Mouse (Mus musculus): ENCODE results near the gene Hspb6. TPM values are rescaled to one million over a fixed set of nuclear protein-coding genes. Genes with fewer than 3 reads are reported as not detected.

Hspb6 gene
- 2.6 and 4.0 TPM in 2 replicates for total RNA-seq (2023)

GRCm38 (mm10) chr7:30552102-30553020, at the start of gene Hspb6, which contains the start of gene Proser3:
Gene Hspb6 (plus strand): TSS chr7:30552178.
Gene Proser3 (minus strand): TSS chr7:30552299.

GRCm38 (mm10) chr7:30534633-30535577, 17.1 kb upstream of the Hspb6 start, which contains the start of gene Arhgap33:
Gene Arhgap33 (minus strand): TSS chr7:30535060.

GRCm38 (mm10) chr7:30559443-30559954, 7.5 kb downstream of the Hspb6 start, which contains the start of gene Lin37:
Gene Lin37 (minus strand): TSS chr7:30559838.

GRCm38 (mm10) chr7:30563117-30563905, 11.3 kb downstream of the Hspb6 start, which contains the start of the genes U2af1l4, Gm49396 and Psenen:
Gene U2af1l4 (plus strand): TSS chr7:30563301.
Gene Gm49396 (plus strand): TSS chr7:30563344.
Gene Psenen (minus strand): TSS chr7:30563627.

GRCm38 (mm10) chr7:30564970-30565571, 13.1 kb downstream of the Hspb6 start, which contains the start of gene Igflr1:
Gene Igflr1 (plus strand): TSS chr7:30565427.

GRCm38 (mm10) chr7:30588676-30589434, 36.9 kb downstream of the Hspb6 start, which contains the start of gene Kmt2b:
Gene Kmt2b (minus strand): TSS chr7:30588726.

GRCm38 (mm10) chr7:30598786-30599185, 46.8 kb downstream of the Hspb6 start, which contains the start of gene Zbtb32:
Gene Zbtb32 (minus strand): TSS chr7:30598909.

Other genes with a start within 250 kb of the Hspb6 start
- gene Alkbh6, start 243.5 kb upstream of the Hspb6 start, total RNA-seq (2023) = 12.1 and 19.6 TPM in 2 replicates
- gene Syne4, start 237.4 kb upstream of the Hspb6 start, total RNA-seq (2023) = 0.73 TPM in 1 of 2 replicates, not detected in the other
- gene E130208F15Rik, start 230.4 kb upstream of the Hspb6 start, total RNA-seq (2023) = 0.29 TPM in 1 of 2 replicates, not detected in the other
- gene Sdhaf1, start 228.3 kb upstream of the Hspb6 start, total RNA-seq (2023) = 1.9 and 3.6 TPM in 2 replicates
- not detected in 2 replicates for gene Lrfn3, start 189.4 kb upstream of the Hspb6 start, total RNA-seq (2023)
- 2,000 and 2,325 TPM in 2 replicates for gene Tyrobp, start 138.4 kb upstream of the Hspb6 start, total RNA-seq (2023)
- gene Hcst, start 132.3 kb upstream of the Hspb6 start, total RNA-seq (2023) = 115 and 126 TPM in 2 replicates
- 82.7 and 113 TPM in 2 replicates for gene Nfkbid, start 130.4 kb upstream of the Hspb6 start, total RNA-seq (2023)
- gene Aplp1, start 106.6 kb upstream of the Hspb6 start, total RNA-seq (2023) = 0.25 TPM in 1 of 2 replicates, not detected in the other
- gene Kirrel2, start 94.5 kb upstream of the Hspb6 start, total RNA-seq (2023) = not detected in 2 replicates
- not detected in 2 replicates for gene Nphs1, start 93.9 kb upstream of the Hspb6 start, total RNA-seq (2023)
- gene Prodh2, start 58.6 kb upstream of the Hspb6 start, total RNA-seq (2023) = not detected in 2 replicates
- 9.4 and 16.2 TPM in 2 replicates for gene Arhgap33, start 17.1 kb upstream of the Hspb6 start, total RNA-seq (2023)
- 2.2 and 3.3 TPM in 2 replicates for gene Proser3, start 121 bp downstream of the Hspb6 start, total RNA-seq (2023)
- gene Lin37, start 7.7 kb downstream of the Hspb6 start, total RNA-seq (2023) = 28.0 and 29.5 TPM in 2 replicates
- gene U2af1l4, start 11.1 kb downstream of the Hspb6 start, total RNA-seq (2023) = 38.4 and 45.2 TPM in 2 replicates
- gene Gm49396, start 11.2 kb downstream of the Hspb6 start, total RNA-seq (2023) = 1.3 and 2.7 TPM in 2 replicates
- gene Psenen, start 11.4 kb downstream of the Hspb6 start, total RNA-seq (2023) = 115 TPM in 2 replicates
- gene Igflr1, start 13.2 kb downstream of the Hspb6 start, total RNA-seq (2023) = 3.5 and 6.1 TPM in 2 replicates
- gene Kmt2b, start 36.5 kb downstream of the Hspb6 start, total RNA-seq (2023) = 47.8 and 65.1 TPM in 2 replicates
- 0.29 TPM in 1 of 2 replicates, not detected in the other for gene Zbtb32, start 46.7 kb downstream of the Hspb6 start, total RNA-seq (2023)
- gene Upk1a, start 60.7 kb downstream of the Hspb6 start, total RNA-seq (2023) = not detected in 2 replicates
- gene Cox6b1, start 74.0 kb downstream of the Hspb6 start, total RNA-seq (2023) = 220 and 238 TPM in 2 replicates
- gene Etv2, start 83.7 kb downstream of the Hspb6 start, total RNA-seq (2023) = not detected in 2 replicates
- 88.7 and 91.5 TPM in 2 replicates for gene Rbm42, start 98.1 kb downstream of the Hspb6 start, total RNA-seq (2023)
- gene Haus5, start 112.8 kb downstream of the Hspb6 start, total RNA-seq (2023) = 17.9 and 25.1 TPM in 2 replicates
- gene Pmis2, start 119.4 kb downstream of the Hspb6 start, total RNA-seq (2023) = not detected in 2 replicates
- gene 2200002J24Rik, start 146.7 kb downstream of the Hspb6 start, total RNA-seq (2023) = not detected in 2 replicates
- not detected in 2 replicates for gene Atp4a, start 160.0 kb downstream of the Hspb6 start, total RNA-seq (2023)
- 17.2 and 23.5 TPM in 2 replicates for gene Tmem147, start 177.4 kb downstream of the Hspb6 start, total RNA-seq (2023)
- not detected in 2 replicates for gene Gapdhs, start 191.5 kb downstream of the Hspb6 start, total RNA-seq (2023)
- gene Sbsn, start 199.3 kb downstream of the Hspb6 start, total RNA-seq (2023) = 0.16 and 0.57 TPM in 2 replicates
- 2.3 and 3.3 TPM in 2 replicates for gene Dmkn, start 211.6 kb downstream of the Hspb6 start, total RNA-seq (2023)
- not detected in 2 replicates for gene Krtdap, start 235.7 kb downstream of the Hspb6 start, total RNA-seq (2023)